Mouse (Mus musculus) monocyte, adult 5-6 weeks (primary cell): ENCODE results near the gene Dcun1d2. TPM values are rescaled to one million over a fixed set of nuclear protein-coding genes. Genes with fewer than 3 reads are reported as not detected.
A peak's percentile ranks its signal among the peaks of the same experiment; 100 is the strongest.

Source experiments
- ATAC-seq: fragments of 153-309, 156-312 bp; replicated peaks from 2 replicates; pipeline ENCODE4 v1.8.0; 2017; ENCODE audit warnings: mild to moderate bottlenecking; ENCODE audit not compliant: low TSS enrichment, insufficient number of reproducible peaks, severe bottlenecking, poor library complexity, low FRiP score
- total RNA-seq: library from RNA; stranded (forward); fragments of 200-1000, 200-491, 200-594 nt; gene quantifications from 3 replicates; pipeline ENCODE4 v1.2.3, GENCODE M21; 2017

The Dcun1d2 gene
- 13.0 to 26.2 TPM (median 21.2 TPM) in 3 replicates for total RNA-seq

- ATAC-seq: peak; percentile 82
These were observed at the start of gene Dcun1d2, which contains the start of gene Tmco3 for GRCm38 (mm10) chr8:13287692-13288623. Dcun1d2 (minus strand) TSS chr8:13288131. Tmco3 (plus strand) TSS chr8:13288190.

DNA sequence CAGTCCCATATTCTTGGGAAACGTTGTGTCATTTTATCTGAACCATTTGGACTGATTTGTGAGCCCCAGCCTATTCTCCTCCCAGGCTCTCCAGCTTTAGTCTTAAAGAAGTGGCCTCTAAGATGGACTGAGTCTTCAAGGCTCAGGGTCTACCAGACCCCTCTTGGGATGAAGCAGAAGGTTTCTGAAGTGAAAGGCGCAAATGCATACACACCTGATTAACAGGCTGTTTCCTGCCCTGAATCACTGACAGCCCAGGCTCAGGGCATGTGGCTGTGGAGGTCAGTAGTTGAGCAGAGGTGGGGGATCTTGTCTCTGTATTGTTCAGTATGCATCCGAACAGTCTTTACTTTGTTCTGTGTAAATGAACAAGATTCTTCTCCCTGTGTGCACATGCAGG lies 49.7 kb upstream of the Dcun1d2 start:
- no peak for ATAC-seq

GRCm38 (mm10) chr8:13337245-13337644 lies 49.3 kb upstream of the Dcun1d2 start:
- peak; percentile 48; the same call in 1 of the 2 replicates for ATAC-seq

DNA sequence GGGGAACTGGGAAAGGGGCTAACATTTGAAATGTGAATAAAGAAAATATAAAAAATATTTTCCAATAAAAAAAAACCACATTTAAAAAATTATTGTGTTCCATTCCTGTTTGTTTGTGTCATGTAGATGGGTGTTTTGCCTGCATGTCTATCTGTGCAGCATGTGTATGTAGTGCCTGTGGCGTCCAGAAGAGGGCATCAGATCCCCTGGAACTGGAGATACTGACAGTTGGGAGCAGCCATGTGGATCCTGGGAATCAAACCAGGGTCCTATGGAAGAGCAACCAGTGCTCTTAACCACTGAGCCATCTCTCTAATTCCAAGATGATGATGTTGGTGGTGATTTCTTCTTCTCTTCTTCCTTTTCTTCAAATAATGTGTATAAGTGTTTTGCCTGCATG lies 46.7 kb upstream of the Dcun1d2 start:
- no peak for ATAC-seq

- no peak for ATAC-seq
These were observed 38.7 kb upstream of the Dcun1d2 start for GRCm38 (mm10) chr8:13326598-13326997.

GRCm38 (mm10) chr8:13316671-13317070 lies 28.7 kb upstream of the Dcun1d2 start:
- no peak; the same call in 1 of the 2 replicates for ATAC-seq

GRCm38 (mm10) chr8:13314922-13315321 lies 27.0 kb upstream of the Dcun1d2 start:
- ATAC-seq: no peak

GRCm38 (mm10) chr8:13306916-13307315 lies 19.0 kb upstream of the Dcun1d2 start:
- ATAC-seq: no peak

DNA sequence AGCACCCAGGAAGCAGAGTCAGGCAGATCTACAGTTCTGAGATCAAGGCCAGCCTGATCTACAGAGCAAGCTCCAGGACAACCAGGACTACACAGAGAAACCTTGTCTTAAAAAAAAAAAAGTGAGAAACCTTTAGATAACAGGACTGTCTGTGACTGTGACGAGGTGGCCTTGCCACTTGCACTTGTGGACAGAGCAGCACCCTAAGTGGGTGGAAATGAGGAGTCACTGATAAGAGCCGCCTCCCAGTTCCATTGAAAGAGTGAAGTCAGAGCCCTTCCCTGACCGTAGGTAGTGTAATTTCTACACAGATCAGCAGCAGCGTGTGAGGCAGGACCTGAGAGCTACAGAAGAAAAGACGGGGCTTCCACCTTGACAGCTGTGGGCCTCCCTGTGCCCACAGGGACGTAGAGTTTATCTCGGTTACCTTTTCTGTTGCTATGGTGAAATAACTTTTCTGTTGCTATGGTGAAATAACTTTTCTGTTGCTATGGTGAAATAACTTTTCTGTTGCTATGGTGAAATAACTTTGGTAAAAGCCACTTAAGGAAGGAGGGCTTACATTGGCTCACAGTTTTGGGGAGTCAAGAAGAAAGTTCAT lies 18.5 kb upstream of the Dcun1d2 start:
- ATAC-seq: no peak

- no peak for ATAC-seq
These were observed 18.0 kb upstream of the Dcun1d2 start for GRCm38 (mm10) chr8:13305884-13306283.

- no peak for ATAC-seq
These were observed 17.5 kb upstream of the Dcun1d2 start for GRCm38 (mm10) chr8:13305459-13305858.

GRCm38 (mm10) chr8:13301036-13301435 lies 13.1 kb upstream of the Dcun1d2 start:
- no peak for ATAC-seq

DNA sequence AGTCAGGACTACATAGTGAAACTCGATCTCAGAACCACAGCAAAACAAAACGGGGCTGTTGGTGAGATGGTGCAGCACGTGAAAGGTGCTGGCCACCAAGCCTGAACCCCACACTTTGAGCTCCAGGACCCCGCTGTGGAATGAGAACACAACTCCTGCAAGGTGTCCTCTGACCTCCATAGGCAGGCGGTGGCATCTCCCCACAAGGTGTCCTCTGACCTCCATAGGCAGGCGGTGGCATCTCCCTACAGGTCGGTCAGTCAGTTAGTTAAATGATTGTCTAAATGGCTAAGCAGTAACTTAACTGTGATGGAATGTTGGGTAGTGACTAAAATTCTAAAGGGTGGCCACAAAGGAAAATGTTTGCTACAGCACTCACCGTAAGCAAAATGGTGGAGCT lies 11.6 kb upstream of the Dcun1d2 start:
- ATAC-seq: no peak

GRCm38 (mm10) chr8:13293677-13294470 lies 5.9 kb upstream of the Dcun1d2 start:
- ATAC-seq: no peak

DNA sequence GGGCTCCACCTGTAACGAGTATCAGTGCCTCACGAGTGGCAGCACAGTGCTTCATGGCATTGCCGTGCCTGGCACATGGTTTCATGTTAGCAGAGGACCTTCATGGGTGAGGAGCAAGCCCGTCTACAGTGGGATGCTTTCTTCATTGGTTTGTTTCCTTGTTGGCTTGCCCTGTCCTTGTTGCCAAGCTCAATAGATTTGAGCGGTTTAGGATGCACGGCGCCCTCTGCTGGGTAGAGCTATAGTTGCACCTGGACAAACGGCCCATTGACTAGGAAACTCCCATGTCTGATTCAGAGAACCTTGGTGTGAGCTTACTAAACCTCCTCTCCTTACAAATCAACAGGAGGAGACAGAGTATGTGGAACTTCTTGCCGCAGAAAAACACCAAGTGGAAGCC lies 4.4 kb upstream of the Dcun1d2 start:
- peak; percentile 51; the same call in 1 of the 2 replicates for ATAC-seq

- ATAC-seq: no peak
These were observed 715 bp upstream of the Dcun1d2 start for GRCm38 (mm10) chr8:13288646-13289045.

GRCm38 (mm10) chr8:13287304-13287691 lies 633 bp downstream of the Dcun1d2 start:
- ATAC-seq: peak; percentile 88

GRCm38 (mm10) chr8:13283200-13283599 lies 4.7 kb downstream of the Dcun1d2 start:
- ATAC-seq: no peak

DNA sequence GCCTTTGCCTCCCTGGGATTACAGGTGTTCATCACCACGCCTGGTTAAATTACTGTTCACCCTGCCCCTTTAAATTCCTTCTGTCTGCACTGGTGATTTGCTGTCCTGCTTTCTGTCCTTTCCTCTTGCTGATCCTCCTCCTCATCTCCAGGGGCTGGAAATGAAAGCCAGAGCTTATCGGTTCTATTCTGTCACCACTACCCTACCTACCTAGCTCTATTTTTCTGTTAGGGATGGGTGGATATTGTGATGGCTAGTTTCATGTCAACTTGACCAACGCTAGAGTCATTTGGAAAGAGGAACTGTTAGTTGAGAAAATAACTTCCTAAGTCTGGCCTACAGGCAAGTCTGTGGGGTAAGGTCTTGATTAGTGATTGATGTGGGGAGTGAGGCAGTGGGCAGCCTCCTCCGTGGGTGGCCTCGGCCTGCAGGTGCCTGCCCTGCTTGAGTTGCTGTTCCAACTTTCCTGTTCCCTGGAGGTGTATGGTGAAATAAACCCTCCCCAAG lies 10.9 kb downstream of the Dcun1d2 start:
- ATAC-seq: no peak
